Mouse (Mus musculus): Measurements from ENCODE around the gene Rfx7. TPM values are rescaled to one million over a fixed set of nuclear protein-coding genes. Genes with fewer than 3 reads are reported as not detected.

Gene Rfx7
- polyA plus RNA-seq, 1 experiment from 2014 or later, result 4.0 TPM

DNA sequence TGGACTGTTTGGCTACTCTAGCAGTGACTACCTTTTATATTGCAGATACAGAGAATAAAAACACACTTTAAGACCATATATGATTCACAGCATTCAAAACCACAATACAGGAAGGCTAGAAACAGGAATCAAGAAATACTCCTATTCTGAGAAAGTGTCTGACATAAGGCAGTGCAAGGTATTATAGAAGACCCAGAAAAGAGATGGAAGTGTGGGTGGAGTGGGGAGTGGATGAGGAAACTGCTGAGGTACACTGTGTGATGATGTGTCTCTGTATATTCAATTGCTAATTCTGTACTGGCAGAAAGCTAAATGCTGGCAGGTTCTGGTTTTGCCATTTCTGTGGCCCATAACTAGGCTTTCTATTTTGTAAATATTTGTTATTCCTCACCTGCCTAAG is 11.2 kb upstream of the Rfx7 start:
- no peaks in the 10 kb centered on the region for H3K36me3 ChIP-seq (ENCODE audit: insufficient read depth, low read length)
- DNase-seq (ENCODE audit: low spot score) (no peak), ATAC-seq (no peak)
- no peak overlapping the region for H3K4me2 ChIP-seq (replicated peaks; ENCODE audit: low read depth, low read length)
- H3K27ac ChIP-seq (ENCODE audit: low read length), result no peak overlapping the region
- no peak overlapping the region for H3K4me3 ChIP-seq (ENCODE audit: low read depth, low read length)
- H3K9ac ChIP-seq (replicated peaks; ENCODE audit: low read depth), result no peak overlapping the region
- no peaks in the 10 kb centered on the region for H3K4me1 ChIP-seq (ENCODE audit: insufficient read depth, low read depth, low read length)
- H3K27me3 ChIP-seq (replicated peaks; ENCODE audit: insufficient read depth, low read length), result no peaks in the 10 kb centered on the region
- TF ChIP-seq EP300 (IDR thresholded peaks at IDR 0.05) (no peak), CTCF (IDR thresholded peaks at IDR 0.05) (no peak)
- H3K9me3 ChIP-seq (ENCODE audit: low read length), result no peaks in the 10 kb centered on the region

- H3K4me1 ChIP-seq (ENCODE audit: insufficient read depth, low read depth, low read length), result peaks cover 3% of the 10 kb centered on the region; the same call in 1 of the 2 replicates
- H3K4me3 ChIP-seq (ENCODE audit: low read depth, low read length), result no peak overlapping the region
- H3K27me3 ChIP-seq (replicated peaks; ENCODE audit: insufficient read depth, low read length), result no peaks in the 10 kb centered on the region
- WGBS, result 86% methylated on average over 1 of the region's 1 CpGs
- H3K36me3 ChIP-seq (ENCODE audit: insufficient read depth, low read length), result no peaks in the 10 kb centered on the region
- no peak for DNase-seq (ENCODE audit: low spot score)
- no peak overlapping the region for H3K4me2 ChIP-seq (replicated peaks; ENCODE audit: low read depth, low read length)
- TF ChIP-seq EP300 (IDR thresholded peaks at IDR 0.05) (no peak), CTCF (IDR thresholded peaks at IDR 0.05) (no peak)
- no peak overlapping the region for H3K27ac ChIP-seq (ENCODE audit: low read length)
- H3K9ac ChIP-seq (replicated peaks; ENCODE audit: low read depth), result no peak overlapping the region
- ATAC-seq, result no peak
- H3K9me3 ChIP-seq (ENCODE audit: low read length), result no peaks in the 10 kb centered on the region
These were observed 5.9 kb upstream of the Rfx7 start for GRCm38 (mm10) chr9:72526091-72526490.

DNA sequence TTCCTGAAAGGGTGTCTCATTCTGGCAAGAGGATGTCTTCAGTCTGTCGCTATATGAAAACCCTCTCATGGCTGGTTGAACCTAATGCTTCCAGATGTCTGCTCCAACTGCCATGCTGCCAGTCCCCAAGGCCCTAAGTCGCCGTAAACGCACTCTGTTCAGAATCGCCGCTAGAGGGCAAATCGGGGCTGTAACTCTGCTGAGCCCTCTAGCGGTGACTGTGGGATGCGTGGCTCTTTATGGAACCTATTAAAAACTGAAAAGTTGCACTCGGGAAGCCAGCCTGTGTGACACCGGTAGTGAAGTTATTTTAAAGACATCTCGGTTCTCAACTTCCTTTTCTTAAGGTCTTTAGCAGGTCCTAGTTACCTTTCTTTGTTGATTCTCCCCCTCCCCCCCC is 1.8 kb upstream of the Rfx7 start:
- Histone ChIP-seq H3K9ac (replicated peaks; ENCODE audit: low read depth) (no peak overlapping the region), H3K4me1 (ENCODE audit: insufficient read depth, low read depth, low read length) (peaks cover 3% of the 10 kb centered on the region; the same call in 1 of the 2 replicates), H3K36me3 (ENCODE audit: insufficient read depth, low read length) (no peaks in the 10 kb centered on the region), H3K27me3 (replicated peaks; ENCODE audit: insufficient read depth, low read length) (no peaks in the 10 kb centered on the region), H3K4me3 (ENCODE audit: low read depth, low read length) (no peak overlapping the region), H3K9me3 (ENCODE audit: low read length) (no peaks in the 10 kb centered on the region), H3K4me2 (replicated peaks; ENCODE audit: low read depth, low read length) (peak overlapping the region; percentile 87; the same call in 1 of the 2 replicates), H3K27ac (ENCODE audit: low read length) (0 out of 2 replicates have a peak overlapping the region, but pooled peaks have one; percentile 97)
- WGBS, result under 1% methylated on average over 12 of the region's 12 CpGs
- ATAC-seq (peak; percentile 25), DNase-seq (ENCODE audit: low spot score) (peak; percentile 96)
- TF ChIP-seq EP300 (IDR thresholded peaks at IDR 0.05) (no peak), CTCF (IDR thresholded peaks at IDR 0.05) (peak; percentile 100)

GRCm38 (mm10) chr9:72530824-72531223 is 1.2 kb upstream of the Rfx7 start:
- DNase-seq (ENCODE audit: low spot score), result peak; percentile 31
- Histone ChIP-seq H3K27me3 (replicated peaks; ENCODE audit: insufficient read depth, low read length) (no peaks in the 10 kb centered on the region), H3K36me3 (ENCODE audit: insufficient read depth, low read length) (no peaks in the 10 kb centered on the region), H3K4me3 (ENCODE audit: low read depth, low read length) (0 out of 2 replicates have a peak overlapping the region, but pooled peaks have one; percentile 98), H3K27ac (ENCODE audit: low read length) (peak overlapping the region; percentile 97), H3K9ac (replicated peaks; ENCODE audit: low read depth) (no peak overlapping the region), H3K4me2 (replicated peaks; ENCODE audit: low read depth, low read length) (peak overlapping the region; percentile 87), H3K9me3 (ENCODE audit: low read length) (no peaks in the 10 kb centered on the region), H3K4me1 (ENCODE audit: insufficient read depth, low read depth, low read length) (peaks cover 3% of the 10 kb centered on the region; the same call in 1 of the 2 replicates)
- no peak for ATAC-seq
- no peak for TF ChIP-seq EP300 (IDR thresholded peaks at IDR 0.05)
- TF ChIP-seq CTCF (IDR thresholded peaks at IDR 0.05), result no peak
- 26% methylated on average over 4 of the region's 4 CpGs for WGBS

- H3K9ac ChIP-seq (replicated peaks; ENCODE audit: low read depth), result peak overlapping the region; percentile 91
- H3K9me3 ChIP-seq (ENCODE audit: low read length), result no peaks in the 10 kb centered on the region
- 3% methylated on average over 31 of the region's 35 CpGs for whole genome bisulfite sequencing
- H3K27ac ChIP-seq (ENCODE audit: low read length), result peak overlapping the region; percentile 97
- TF ChIP-seq EP300 (IDR thresholded peaks at IDR 0.05), result no peak
- no peak; the same call in 1 of the 2 replicates for TF ChIP-seq CTCF (IDR thresholded peaks at IDR 0.05)
- peak overlapping the region; percentile 87 for H3K4me2 ChIP-seq (replicated peaks; ENCODE audit: low read depth, low read length)
- DNase-seq (ENCODE audit: low spot score) (peak; percentile 92), ATAC-seq (peak; percentile 83)
- no peaks in the 10 kb centered on the region for H3K27me3 ChIP-seq (replicated peaks; ENCODE audit: insufficient read depth, low read length)
- H3K36me3 ChIP-seq (ENCODE audit: insufficient read depth, low read length), result no peaks in the 10 kb centered on the region
- peaks cover 3% of the 10 kb centered on the region; the same call in 1 of the 2 replicates for H3K4me1 ChIP-seq (ENCODE audit: insufficient read depth, low read depth, low read length)
- peak overlapping the region; percentile 98 for H3K4me3 ChIP-seq (ENCODE audit: low read depth, low read length)
These were observed 597 bp upstream of the Rfx7 start for GRCm38 (mm10) chr9:72531291-72531995.

- no peaks in the 10 kb centered on the region for H3K36me3 ChIP-seq (ENCODE audit: insufficient read depth, low read length)
- ATAC-seq (peak; percentile 20), DNase-seq (ENCODE audit: low spot score) (peak; percentile 67)
- no peaks in the 10 kb centered on the region for H3K27me3 ChIP-seq (replicated peaks; ENCODE audit: insufficient read depth, low read length)
- peaks cover 3% of the 10 kb centered on the region; the same call in 1 of the 2 replicates for H3K4me1 ChIP-seq (ENCODE audit: insufficient read depth, low read depth, low read length)
- TF ChIP-seq CTCF (IDR thresholded peaks at IDR 0.05), result no peak
- TF ChIP-seq EP300 (IDR thresholded peaks at IDR 0.05), result no peak
- peak overlapping the region; percentile 91 for H3K9ac ChIP-seq (replicated peaks; ENCODE audit: low read depth)
- H3K4me2 ChIP-seq (replicated peaks; ENCODE audit: low read depth, low read length), result peak overlapping the region; percentile 87
- peak overlapping the region; percentile 97 for H3K27ac ChIP-seq (ENCODE audit: low read length)
- WGBS, result under 1% methylated on average over 38 of the region's 55 CpGs
- H3K4me3 ChIP-seq (ENCODE audit: low read depth, low read length), result peak overlapping the region; percentile 98
- H3K9me3 ChIP-seq (ENCODE audit: low read length), result no peaks in the 10 kb centered on the region
These were observed 495 bp downstream of the Rfx7 start for GRCm38 (mm10) chr9:72532381-72533088.
